Mouse (Mus musculus) liver, embryonic 16.5 days (tissue): ENCODE data around the gene Oaz3. TPM values are rescaled to one million over a fixed set of nuclear protein-coding genes. Genes with fewer than 3 reads are reported as not detected.

Source experiments
- ATAC-seq: fragments of 200-750 bp; cut with Nextera tagmentation; 2 replicates; pipeline ENCODE4 v1.8.0; 2017; ENCODE audit warnings: low read depth, mild to moderate bottlenecking, moderate number of reproducible peaks, moderate library complexity
- H3K27ac ChIP-seq: fragments of 300-500 bp; sonication (generic); 2 replicates; pipeline ENCODE4 v1.5.1; 2014; ENCODE audit warnings: mild to moderate bottlenecking, low read length
- H3K27me3 ChIP-seq: fragments of 300-500 bp; sonication (generic); 2 replicates; pipeline ENCODE4 v1.6.1; 2014; ENCODE audit warnings: low read depth, low read length, mixed read lengths; ENCODE audit not compliant: control insufficient read depth, insufficient read depth
- H3K36me3 ChIP-seq: fragments of 300-500 bp; sonication (generic); 2 replicates; pipeline ENCODE4 v1.6.1; 2014; ENCODE audit warnings: mild to moderate bottlenecking; ENCODE audit not compliant: control insufficient read depth, insufficient read depth
- H3K4me1 ChIP-seq: fragments of 300-500 bp; sonication (generic); 2 replicates; pipeline ENCODE4 v1.6.1; 2014; ENCODE audit warnings: low read depth, low read length, mixed read lengths; ENCODE audit not compliant: control insufficient read depth
- H3K4me2 ChIP-seq: fragments of 300-500 bp; sonication (generic); 2 replicates; pipeline ENCODE4 v1.6.1; 2014; ENCODE audit warnings: low read depth, low read length, mixed read lengths
- H3K4me3 ChIP-seq: fragments of 300-500 bp; sonication (generic); 2 replicates; pipeline ENCODE4 v1.5.1; 2014; ENCODE audit warnings: low read depth, mild to moderate bottlenecking, low read length
- H3K9ac ChIP-seq: fragments of 300-500 bp; sonication (generic); 2 replicates; pipeline ENCODE4 v1.6.1; 2014; ENCODE audit warnings: low read depth, low read length
- H3K9me3 ChIP-seq: fragments of 300-500 bp; sonication (generic); replicated peaks from 2 replicates; pipeline ENCODE4 v1.6.1; 2016; ENCODE audit warnings: low read length; ENCODE audit not compliant: control insufficient read depth
- WGBS: fragments of 180-500 bp; shearing (Covaris S2); extraction: QIAGEN DNeasy Blood & Tissue Kit; methylation state at CpG from one replicate; pipeline ENCODE4 v1.1.7; 2014; ENCODE audit not compliant: insufficient replicate concordance; 5-methylcytosine and 5-hydroxymethylcytosine counted together
- polyA plus RNA-seq: library from polyadenylated mRNA; unstranded; fragments of >200 nt; fragmentation: Nextera tagmentation; extraction: Ambion mirVana; gene quantifications from 2 replicates; pipeline ENCODE4 v1.2.1, GENCODE M21; 2015

Gene Oaz3
- polyA plus RNA-seq, 1 experiment from 2014 or later: 0.26 TPM

DNA sequence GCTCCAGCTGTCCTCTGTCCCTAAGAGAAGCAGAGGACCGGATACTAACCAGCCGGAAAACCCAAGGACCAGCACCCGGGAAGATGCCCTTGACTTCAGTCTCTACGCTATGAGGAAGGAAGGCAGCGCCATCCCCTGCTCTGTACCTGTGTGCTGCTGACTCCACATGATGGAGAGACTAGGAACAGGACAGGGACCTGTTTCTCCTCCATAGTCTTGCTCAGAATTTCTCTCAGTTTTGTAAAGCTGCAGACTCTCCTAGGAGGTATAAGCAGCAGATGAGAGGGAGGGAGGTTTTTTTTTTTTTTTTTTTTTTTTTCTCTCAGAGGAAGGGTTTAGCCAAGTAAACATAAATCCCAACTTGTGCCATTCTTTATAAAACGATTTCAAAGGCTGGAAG is 45.5 kb downstream of the Oaz3 start, which contains the start of gene Lingo4:
Gene Lingo4, plus strand, starts transcription at position 301 of the 400 bp plus-strand sequence.
- Histone ChIP-seq H3K4me2 (0 out of 2 replicates have a peak within 1 kb of the TSS, but pooled peaks have one; percentile 15), H3K4me3 (no peak within 1 kb of the TSS), H3K27me3 (peaks cover 38% of the 10 kb centered on the region), H3K9ac (no peak within 1 kb of the TSS), H3K27ac (no peak within 1 kb of the TSS), H3K4me1 (no peaks in the 10 kb centered on the region), H3K36me3 (no peaks in the 10 kb centered on the region), H3K9me3 (no peaks in the 10 kb centered on the region)
- 55% methylated on average over 6 of the region's 6 CpGs for WGBS
- ATAC-seq: no peak

DNA sequence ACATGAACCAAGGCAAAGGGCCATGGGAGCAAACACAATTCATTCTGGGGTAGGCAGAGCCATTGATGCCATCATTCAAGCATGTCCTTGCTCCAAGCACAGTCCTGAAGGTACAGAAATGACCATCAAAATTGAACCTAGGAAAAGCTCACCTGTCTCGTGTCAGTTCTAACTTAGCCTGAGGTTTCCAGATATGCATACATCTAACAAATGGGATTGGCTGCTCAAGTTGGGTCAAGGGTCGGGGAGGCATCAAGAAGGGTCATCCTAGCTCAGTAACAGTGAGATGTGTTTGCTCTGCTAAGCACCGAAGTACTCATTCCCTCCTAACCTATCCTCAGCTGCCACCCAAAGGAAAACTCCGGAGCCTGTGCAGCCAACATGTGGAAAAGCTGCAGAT is 46.9 kb downstream of the Oaz3 start:
- Histone ChIP-seq H3K4me2 (no peak overlapping the region), H3K4me3 (no peak overlapping the region), H3K9ac (no peak overlapping the region), H3K27ac (no peak overlapping the region), H3K4me1 (no peaks in the 10 kb centered on the region), H3K27me3 (peaks cover 38% of the 10 kb centered on the region), H3K9me3 (no peaks in the 10 kb centered on the region), H3K36me3 (no peaks in the 10 kb centered on the region)
- no peak for ATAC-seq
- WGBS: 54% methylated on average over 4 of the region's 4 CpGs

DNA sequence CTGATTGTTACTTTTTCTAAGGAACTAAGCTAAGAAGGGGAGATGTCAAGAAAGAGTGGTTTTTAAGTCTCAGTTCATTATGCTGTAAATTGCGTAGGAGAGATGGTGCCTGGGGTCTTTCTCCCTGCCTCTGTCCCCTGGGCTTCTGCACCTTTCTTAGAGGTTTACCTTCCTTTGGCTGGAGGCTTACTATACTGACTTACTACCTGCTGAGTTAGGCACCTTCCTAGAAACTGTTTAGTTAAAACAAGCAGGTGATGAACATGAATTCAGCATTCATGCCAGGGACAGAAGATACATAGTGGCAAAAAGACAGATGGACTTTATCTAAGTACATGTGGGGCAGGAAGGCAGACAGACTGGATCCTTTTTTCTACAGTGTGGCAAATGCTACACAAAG is 47.4 kb downstream of the Oaz3 start:
- Histone ChIP-seq H3K27ac (no peak overlapping the region), H3K4me1 (no peaks in the 10 kb centered on the region), H3K9ac (no peak overlapping the region), H3K4me2 (no peak overlapping the region), H3K36me3 (no peaks in the 10 kb centered on the region), H3K9me3 (no peaks in the 10 kb centered on the region), H3K4me3 (no peak overlapping the region), H3K27me3 (peaks cover 38% of the 10 kb centered on the region)
- no peak for ATAC-seq
- WGBS: 57% methylated on average over 1 of the region's 1 CpGs

DNA sequence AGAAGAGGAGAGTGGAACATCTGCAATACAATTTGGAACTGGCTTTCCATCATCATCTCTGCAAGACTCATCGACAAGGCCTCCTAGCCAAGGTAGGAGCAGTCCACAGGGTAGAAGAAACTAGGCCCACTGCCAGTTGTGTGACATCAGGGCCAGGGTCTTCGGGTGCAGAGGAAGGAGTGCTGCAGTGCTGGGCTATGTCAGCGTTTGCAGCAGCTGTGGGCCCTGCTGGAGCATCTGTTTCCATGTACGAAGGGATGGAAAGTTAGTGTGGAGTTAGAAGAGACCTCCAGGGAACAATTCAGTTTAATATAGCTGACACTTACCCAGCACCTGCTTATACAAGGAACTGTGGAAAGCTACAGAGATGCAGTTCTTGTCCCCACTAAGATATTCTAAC is 50.7 kb downstream of the Oaz3 start:
- H3K9ac ChIP-seq: no peak overlapping the region
- ATAC-seq: no peak
- H3K9me3 ChIP-seq: no peaks in the 10 kb centered on the region
- no peaks in the 10 kb centered on the region for H3K4me1 ChIP-seq
- H3K36me3 ChIP-seq: no peaks in the 10 kb centered on the region
- H3K4me3 ChIP-seq: no peak overlapping the region
- 54% methylated on average over 4 of the region's 4 CpGs for WGBS
- no peak overlapping the region for H3K27ac ChIP-seq
- H3K4me2 ChIP-seq: no peak overlapping the region
- peaks cover 7% of the 10 kb centered on the region for H3K27me3 ChIP-seq

DNA sequence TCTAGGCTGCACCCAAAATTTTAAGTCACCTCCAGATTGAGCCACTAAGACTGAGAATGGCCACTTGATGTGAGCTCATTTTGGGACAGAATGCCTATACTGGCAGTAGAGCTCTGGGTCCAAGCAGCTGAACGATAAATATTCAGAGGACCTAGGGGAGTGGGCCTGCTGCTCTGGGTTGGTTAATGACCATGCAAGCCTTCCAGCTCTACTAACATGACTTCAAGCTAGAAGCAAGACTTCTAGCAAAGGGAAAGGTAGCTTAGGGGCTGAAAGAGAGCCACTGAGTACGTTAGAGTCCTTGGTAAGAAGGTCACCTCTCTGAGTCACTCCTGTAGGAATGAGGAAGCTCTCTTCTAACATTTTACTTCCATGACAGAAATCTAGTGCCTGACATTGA is 51.6 kb downstream of the Oaz3 start:
- Histone ChIP-seq H3K9me3 (no peaks in the 10 kb centered on the region), H3K4me1 (no peaks in the 10 kb centered on the region), H3K27me3 (peaks cover 3% of the 10 kb centered on the region; the same call in 1 of the 2 replicates), H3K36me3 (no peaks in the 10 kb centered on the region), H3K27ac (no peak overlapping the region), H3K4me2 (no peak overlapping the region), H3K4me3 (no peak overlapping the region), H3K9ac (no peak overlapping the region)
- no peak for ATAC-seq
- 58% methylated on average over 2 of the region's 2 CpGs for WGBS

DNA sequence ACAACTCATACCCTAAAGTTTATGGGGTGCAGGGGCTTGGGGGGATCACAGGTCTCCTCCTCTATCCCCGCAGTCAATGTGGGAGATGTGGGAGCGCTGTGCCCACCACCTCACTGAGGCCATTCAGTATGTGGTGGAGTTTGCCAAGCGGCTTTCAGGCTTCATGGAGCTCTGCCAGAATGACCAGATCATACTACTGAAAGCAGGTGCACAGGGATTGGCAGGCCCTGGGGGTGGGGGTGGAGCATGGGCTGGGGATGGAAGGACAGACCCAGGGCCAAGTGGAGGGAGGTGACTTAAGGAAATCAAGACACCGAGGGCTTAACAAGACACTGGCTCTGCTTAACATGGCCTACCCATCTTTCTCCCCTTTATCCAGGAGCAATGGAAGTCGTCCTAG is 52.7 kb downstream of the Oaz3 start:
- no peaks in the 10 kb centered on the region for H3K9me3 ChIP-seq
- no peak overlapping the region for H3K27ac ChIP-seq
- H3K36me3 ChIP-seq: no peaks in the 10 kb centered on the region
- no peak overlapping the region for H3K9ac ChIP-seq
- H3K4me2 ChIP-seq: no peak overlapping the region
- no peak for ATAC-seq
- WGBS: 58% methylated on average over 5 of the region's 5 CpGs
- no peaks in the 10 kb centered on the region for H3K4me1 ChIP-seq
- H3K4me3 ChIP-seq: no peak overlapping the region
- H3K27me3 ChIP-seq: no peaks in the 10 kb centered on the region

DNA sequence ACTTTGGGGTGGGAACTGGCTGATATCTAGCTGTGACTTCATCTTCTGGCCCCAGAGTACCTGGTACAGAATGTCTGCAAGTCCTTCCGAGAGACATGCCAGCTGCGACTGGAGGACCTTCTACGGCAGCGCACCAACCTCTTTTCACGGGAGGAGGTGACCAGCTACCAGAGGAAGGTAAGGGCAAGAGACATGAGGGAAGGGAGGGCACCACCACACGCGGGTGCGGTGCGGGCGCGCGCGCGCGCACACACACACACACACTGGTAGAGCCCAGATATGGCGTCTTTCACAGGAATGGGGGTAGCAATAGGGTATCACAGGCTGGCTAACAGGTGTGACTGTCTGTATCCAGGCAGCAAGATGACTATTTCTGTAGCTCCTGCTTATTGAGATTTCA is 54.3 kb downstream of the Oaz3 start:
- Histone ChIP-seq H3K9me3 (no peaks in the 10 kb centered on the region), H3K36me3 (no peaks in the 10 kb centered on the region), H3K9ac (no peak overlapping the region), H3K4me1 (no peaks in the 10 kb centered on the region), H3K4me3 (no peak overlapping the region), H3K27ac (no peak overlapping the region), H3K27me3 (no peaks in the 10 kb centered on the region), H3K4me2 (no peak overlapping the region)
- no peak for ATAC-seq
- 80% methylated on average over 16 of the region's 16 CpGs for WGBS

DNA sequence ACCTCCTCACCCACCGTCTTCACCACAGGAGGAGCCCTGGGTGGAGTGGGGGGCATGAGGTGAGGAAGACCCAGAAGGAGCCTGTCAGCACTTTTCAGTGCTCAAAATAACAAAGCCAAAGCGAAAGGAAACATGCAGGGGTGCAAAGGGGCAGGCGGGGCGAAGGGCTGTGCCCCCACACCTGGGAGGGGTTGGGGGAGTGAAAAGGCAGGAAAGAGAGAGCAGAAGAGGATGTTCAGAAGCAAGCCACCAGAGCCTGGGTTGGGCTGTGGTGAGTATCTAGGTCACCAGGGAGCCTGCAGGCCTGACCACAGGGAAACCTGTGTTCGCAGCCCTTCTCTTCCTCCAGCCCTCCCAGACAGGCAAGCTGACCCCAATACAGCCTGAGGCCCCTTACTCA is 55.7 kb downstream of the Oaz3 start:
- no peaks in the 10 kb centered on the region for H3K4me1 ChIP-seq
- no peak overlapping the region for H3K27ac ChIP-seq

DNA sequence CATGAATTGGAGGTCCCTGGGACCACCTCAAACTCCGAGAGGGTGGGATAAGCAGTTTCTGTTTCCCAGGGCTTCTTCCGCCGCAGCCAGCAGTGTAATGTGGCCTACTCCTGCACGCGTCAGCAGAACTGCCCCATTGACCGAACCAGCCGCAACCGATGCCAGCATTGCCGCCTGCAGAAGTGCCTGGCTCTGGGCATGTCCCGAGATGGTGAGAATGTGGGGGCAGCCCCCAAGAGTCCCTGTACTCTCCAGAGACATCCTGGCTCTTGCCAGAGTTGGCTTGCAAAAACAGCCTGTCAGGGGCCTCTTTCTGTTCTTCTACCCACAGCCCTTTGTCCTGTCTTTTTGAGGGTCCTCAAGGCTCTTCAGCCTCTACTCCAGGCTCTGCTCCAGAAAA is 56.3 kb downstream of the Oaz3 start:
- Histone ChIP-seq H3K9ac (no peak overlapping the region), H3K27me3 (no peaks in the 10 kb centered on the region), H3K9me3 (no peaks in the 10 kb centered on the region), H3K4me3 (no peak overlapping the region), H3K27ac (no peak overlapping the region), H3K4me2 (no peak overlapping the region), H3K36me3 (no peaks in the 10 kb centered on the region), H3K4me1 (no peaks in the 10 kb centered on the region)
- ATAC-seq: no peak
- WGBS: 79% methylated on average over 10 of the region's 10 CpGs

More for the DNA sequence above, 55.7 kb downstream of the Oaz3 start:
- no peaks in the 10 kb centered on the region for H3K9me3 ChIP-seq
- no peak overlapping the region for H3K4me2 ChIP-seq
- H3K9ac ChIP-seq: no peak overlapping the region
- no peak overlapping the region for H3K4me3 ChIP-seq
- no peaks in the 10 kb centered on the region for H3K27me3 ChIP-seq
- 19% methylated on average over 5 of the region's 5 CpGs for WGBS
- H3K36me3 ChIP-seq: no peaks in the 10 kb centered on the region
- ATAC-seq: no peak
